Mouse (Mus musculus) frontal cortex, postnatal 10 days (tissue): ENCODE data around the gene Ctla4.

ENCODE experiments used
- DNase-seq, 2 experiments: peaks; one replicate each; pipeline ENCODE4 v3.0.0; 2022; ENCODE audit warnings: low spot score in 2 of 2, mixed read lengths in 1 of 2

Gene Ctla4

GRCm38 (mm10) chr1:60886981-60887380, at the start of gene Ctla4:
Ctla4 (plus strand) TSS chr1:60887000.
- DNase-seq: no peak

GRCm38 (mm10) chr1:60839161-60839560, 47.6 kb upstream of the Ctla4 start:
- no peak for DNase-seq

- DNase-seq: no peak
Measured at GRCm38 (mm10) chr1:60845318-60846060, 41.3 kb upstream of the Ctla4 start.

GRCm38 (mm10) chr1:60846616-60847275, 40.1 kb upstream of the Ctla4 start:
- peak in 1 of 2 experiments; percentile 64 for DNase-seq

- no peak for DNase-seq
Measured at GRCm38 (mm10) chr1:60849112-60849511, 37.7 kb upstream of the Ctla4 start.

GRCm38 (mm10) chr1:60849816-60850215, 37.0 kb upstream of the Ctla4 start:
- no peak for DNase-seq

GRCm38 (mm10) chr1:60851041-60851781, 35.6 kb upstream of the Ctla4 start:
- no peak for DNase-seq

- DNase-seq: no peak
Measured at GRCm38 (mm10) chr1:60852075-60852769, 34.6 kb upstream of the Ctla4 start.

GRCm38 (mm10) chr1:60852770-60853147, 34.0 kb upstream of the Ctla4 start:
- DNase-seq: no peak

GRCm38 (mm10) chr1:60853330-60853956, 33.4 kb upstream of the Ctla4 start:
- no peak for DNase-seq

GRCm38 (mm10) chr1:60853991-60854390, 32.8 kb upstream of the Ctla4 start:
- no peak for DNase-seq

- no peak for DNase-seq
Measured at GRCm38 (mm10) chr1:60857351-60858220, 29.2 kb upstream of the Ctla4 start.

GRCm38 (mm10) chr1:60859159-60859558, 27.6 kb upstream of the Ctla4 start:
- no peak for DNase-seq

GRCm38 (mm10) chr1:60859842-60860241, 27.0 kb upstream of the Ctla4 start:
- no peak for DNase-seq

GRCm38 (mm10) chr1:60860357-60860946, 26.3 kb upstream of the Ctla4 start:
- DNase-seq: no peak

GRCm38 (mm10) chr1:60860955-60861354, 25.8 kb upstream of the Ctla4 start:
- no peak for DNase-seq

- DNase-seq: no peak
Measured at GRCm38 (mm10) chr1:60861431-60861830, 25.4 kb upstream of the Ctla4 start.

GRCm38 (mm10) chr1:60862510-60862909, 24.3 kb upstream of the Ctla4 start:
- DNase-seq: no peak

- DNase-seq: peak in 1 of 2 experiments; percentile 54
Measured at GRCm38 (mm10) chr1:60862951-60863461, 23.8 kb upstream of the Ctla4 start.

GRCm38 (mm10) chr1:60863701-60864100, 23.1 kb upstream of the Ctla4 start:
- DNase-seq: no peak
